Mouse (Mus musculus) fibroblast of lung, adult 2 months (primary cell): ENCODE results near the gene Oxnad1.
"Not testable (repeated sequence)": the region's sequence is repeated elsewhere in the genome, so short reads cannot be mapped to it uniquely, and the experiment has no call there.

Experiments
- DNase-seq: peaks from one replicate; pipeline ENCODE4 v3.0.0-alpha.2; 2011; ENCODE audit warnings: low read depth

The Oxnad1 gene

DNA sequence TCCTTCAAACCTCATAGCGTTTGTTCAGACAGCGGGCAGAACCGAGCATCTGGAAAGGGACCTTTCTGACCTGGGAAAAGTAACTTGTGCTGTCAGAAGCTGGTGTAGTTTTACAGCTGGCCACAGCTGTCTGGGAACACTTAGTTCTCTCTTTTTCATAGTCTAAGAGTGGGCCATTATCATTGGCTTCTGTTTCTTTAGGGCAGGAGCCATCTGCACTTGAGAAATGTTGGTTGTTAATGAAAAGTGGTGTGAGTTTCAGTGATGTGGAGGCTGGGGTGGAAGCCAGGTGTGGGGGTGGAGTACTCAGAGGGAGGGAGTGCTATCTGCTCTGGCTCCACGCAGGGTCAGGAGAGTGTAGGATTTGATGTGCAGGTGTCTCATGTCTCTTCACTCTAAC is 6.0 kb downstream of the Oxnad1 start:
- no peak for DNase-seq

DNA sequence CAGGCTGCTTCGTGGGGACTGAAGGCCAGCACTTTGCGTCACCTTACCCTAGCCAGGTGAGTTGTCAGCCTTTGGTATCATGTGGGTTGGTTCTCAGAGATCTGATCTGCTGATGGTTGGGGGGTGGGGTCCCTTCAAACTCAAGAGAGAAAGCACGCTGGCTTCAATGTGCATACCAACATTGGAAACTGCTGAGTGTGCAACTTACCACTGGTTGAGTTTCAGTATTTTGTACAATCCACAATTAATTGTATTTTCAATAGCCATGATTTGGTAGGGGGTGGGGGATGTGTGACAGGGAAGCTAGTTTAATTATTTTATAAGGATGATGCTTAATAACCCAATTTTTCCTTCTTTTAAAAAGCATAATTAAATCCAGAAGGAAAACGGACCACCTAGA is 6.5 kb downstream of the Oxnad1 start:
- DNase-seq = no peak

- DNase-seq = no peak
Measured at GRCm38 (mm10) chr14:32093018-32093417, 7.8 kb downstream of the Oxnad1 start.

GRCm38 (mm10) chr14:32093500-32094117 is 8.4 kb downstream of the Oxnad1 start:
- no peak for DNase-seq

DNA sequence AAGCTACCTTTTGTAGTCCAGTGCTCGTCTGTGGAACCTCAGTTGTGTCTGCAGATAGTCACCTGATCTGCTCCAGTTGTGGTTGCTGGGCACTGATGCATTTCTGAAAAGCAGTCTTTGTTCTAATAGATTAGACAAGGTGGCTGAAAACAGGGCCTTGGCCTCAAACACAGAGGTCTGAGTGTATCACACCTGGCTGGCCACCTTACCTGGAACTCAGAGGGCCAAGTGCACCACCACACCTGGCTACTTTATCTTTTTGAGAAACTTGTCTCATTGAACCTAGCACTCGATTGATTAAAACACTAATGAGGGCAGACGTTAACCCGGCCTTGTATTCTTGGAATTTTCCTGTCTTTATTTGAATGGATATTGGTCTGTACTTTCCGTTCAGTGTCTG is 10.5 kb downstream of the Oxnad1 start:
- DNase-seq = no peak

DNA sequence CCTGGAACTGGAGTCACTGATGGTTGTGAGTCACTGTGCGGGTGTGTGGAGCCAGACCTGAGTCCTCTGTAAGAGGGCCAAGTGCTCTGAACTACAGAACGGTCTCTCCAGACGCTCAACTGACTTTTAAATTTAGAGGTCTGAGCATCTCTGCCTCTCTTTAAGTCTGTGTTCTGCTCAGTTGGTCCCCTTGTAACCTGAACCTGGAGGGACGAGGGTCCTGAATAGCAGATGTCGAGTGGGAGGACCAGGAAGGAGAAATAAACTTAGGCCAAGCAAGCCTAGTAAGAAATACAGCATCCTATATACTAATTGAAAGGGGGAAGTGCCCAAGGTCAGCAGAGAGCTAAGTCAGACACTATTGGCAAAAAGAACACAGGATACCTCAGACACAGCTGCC is 11.6 kb downstream of the Oxnad1 start:
- no peak for DNase-seq

GRCm38 (mm10) chr14:32097691-32098090 is 12.5 kb downstream of the Oxnad1 start:
- DNase-seq = no peak

DNA sequence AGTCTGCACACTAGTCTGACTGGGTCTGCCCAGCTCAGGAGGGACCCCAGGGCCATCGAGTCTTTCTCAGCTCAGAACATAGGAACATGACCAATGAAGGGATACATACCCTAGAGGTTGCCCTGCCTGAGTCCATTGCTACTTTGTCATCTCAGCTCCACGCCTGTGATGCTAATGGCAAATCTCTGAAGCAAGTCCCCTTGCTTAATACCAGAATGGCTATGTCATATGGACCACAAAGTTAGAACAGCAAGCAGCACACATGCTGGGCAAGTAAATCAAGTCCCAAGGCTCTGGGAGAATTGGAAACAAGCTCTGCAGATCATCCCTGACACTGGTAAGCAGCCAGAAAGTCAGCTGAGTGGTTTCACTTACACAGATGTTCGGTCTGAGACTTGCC is 13.8 kb downstream of the Oxnad1 start:
- DNase-seq = no peak

- DNase-seq = no peak
Measured at GRCm38 (mm10) chr14:32103556-32103955, 18.4 kb downstream of the Oxnad1 start.

DNA sequence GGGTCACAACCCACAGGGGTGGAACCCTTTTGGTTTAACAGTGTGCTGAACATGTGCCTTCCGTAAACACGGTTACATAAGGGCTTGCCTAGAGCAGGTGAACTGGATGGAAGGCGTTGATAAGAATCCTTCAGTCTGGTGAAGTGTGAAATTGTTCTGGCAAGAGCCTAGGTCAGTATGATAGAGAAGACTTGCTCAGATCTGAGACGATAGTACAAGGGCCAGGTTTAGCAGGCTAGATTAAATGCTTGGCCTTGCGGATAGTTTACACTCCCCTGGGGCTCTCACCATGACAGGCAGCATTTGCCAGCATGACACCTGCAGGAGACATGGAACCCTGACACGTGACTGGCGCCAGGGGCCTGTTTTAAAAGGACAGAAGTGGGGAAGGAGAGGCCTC is 20.5 kb downstream of the Oxnad1 start:
- no peak for DNase-seq

GRCm38 (mm10) chr14:32106911-32107310 is 21.7 kb downstream of the Oxnad1 start:
- DNase-seq = no peak

GRCm38 (mm10) chr14:32112124-32112523 is 26.9 kb downstream of the Oxnad1 start:
- not testable (repeated sequence) for DNase-seq

DNA sequence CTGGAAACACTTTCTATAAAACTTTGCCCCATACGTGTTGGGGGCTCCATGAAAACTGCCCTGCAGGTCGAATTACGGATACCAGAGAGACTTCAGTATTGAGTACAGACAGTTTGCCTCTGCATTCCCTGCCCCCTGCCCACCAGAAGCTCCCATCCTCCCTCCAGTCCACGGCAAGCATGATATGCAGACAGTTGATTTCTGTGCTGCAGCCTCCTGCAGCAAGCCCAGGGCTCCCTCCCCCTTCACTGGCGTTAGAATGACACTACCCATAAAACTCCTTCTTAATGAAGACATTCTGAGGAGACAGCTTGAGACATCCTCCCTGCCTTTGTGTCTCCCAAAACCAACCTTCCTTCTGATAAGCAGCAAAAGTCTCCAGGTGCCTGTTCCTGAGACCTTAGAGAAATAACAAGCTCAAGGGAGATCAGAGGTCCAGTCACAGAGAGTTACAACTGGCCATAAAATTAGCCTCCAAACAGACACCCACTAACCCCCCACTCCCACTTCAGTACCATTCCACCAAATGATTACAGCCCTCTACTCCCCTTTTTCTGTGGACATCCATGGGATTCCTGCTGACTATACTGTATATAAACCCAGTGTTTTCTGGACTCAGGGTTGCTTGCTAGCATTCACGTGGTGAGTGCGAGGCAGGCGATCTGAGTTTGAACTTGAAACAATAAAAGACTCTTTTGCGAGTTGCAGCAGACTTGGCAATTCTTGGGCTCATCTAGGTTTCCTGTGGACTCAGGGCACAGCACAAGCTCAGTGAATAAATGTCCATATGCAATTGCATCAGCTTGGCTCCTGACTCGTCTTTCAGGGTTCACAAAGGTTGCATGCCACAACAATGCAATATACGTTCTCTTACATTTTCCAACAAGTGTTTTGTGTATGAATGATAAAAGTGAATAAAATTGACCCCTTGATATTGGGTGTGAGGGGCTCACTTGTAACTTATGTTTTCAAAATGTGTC is 36.1 kb downstream of the Oxnad1 start:
- DNase-seq = no peak

DNA sequence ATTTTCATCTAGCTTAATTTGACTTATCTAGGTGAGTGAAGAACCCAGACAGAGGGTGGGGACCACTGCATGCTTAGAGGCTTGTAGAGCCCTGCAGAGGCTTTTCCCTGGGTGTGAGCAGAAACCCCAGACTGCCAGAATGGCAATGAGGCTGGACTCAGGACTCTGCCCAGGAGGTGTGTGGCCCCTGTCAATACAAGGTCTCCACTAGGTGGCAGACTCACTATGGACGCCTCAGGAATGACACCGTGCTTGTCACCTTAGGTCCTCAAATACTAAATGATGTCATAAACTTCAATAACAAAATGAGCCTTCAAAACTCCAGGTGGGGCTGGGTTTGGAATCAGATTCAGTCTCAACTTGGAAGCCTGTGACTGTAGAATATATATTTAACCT is 36.7 kb downstream of the Oxnad1 start:
- no peak for DNase-seq

DNA sequence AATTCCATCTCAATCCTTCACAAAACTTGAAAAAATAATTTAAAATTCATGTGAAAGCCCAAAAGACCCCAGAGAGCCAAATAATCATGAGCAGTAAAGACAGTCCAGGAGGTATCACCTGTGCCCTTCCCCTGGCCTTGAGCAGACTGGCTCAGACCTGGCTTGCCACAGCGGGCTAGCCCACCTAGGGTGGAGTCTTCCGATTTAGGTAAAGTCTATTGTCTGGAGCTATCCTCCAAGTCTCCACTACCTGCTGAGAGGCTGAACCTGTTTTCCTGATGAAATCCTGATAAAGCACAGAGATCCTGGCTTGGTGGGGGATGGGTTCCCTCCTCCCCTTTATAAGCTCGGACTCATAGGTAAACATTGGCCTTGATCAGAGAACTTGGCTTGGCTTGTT is 39.1 kb downstream of the Oxnad1 start:
- DNase-seq = no peak

DNA sequence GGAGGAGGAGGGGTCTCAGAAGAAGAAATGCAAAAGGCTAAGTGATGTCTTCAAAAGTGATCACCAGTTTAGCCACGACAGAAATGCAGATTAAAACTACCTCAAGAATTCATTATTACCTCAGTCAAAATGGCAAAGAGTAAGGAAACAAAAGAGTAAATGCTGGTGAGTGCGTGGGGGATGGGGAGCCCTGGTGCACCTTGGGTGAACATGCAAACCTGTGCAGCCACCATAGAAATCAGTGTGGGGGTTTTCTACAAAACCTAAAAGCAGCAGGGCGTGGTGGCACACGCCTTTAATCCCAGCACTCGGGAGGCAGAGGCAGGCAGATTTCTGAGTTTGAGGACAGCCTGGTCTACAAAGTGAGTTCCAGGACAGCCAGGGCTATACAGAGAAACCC is 40.1 kb downstream of the Oxnad1 start:
- not testable (repeated sequence) for DNase-seq

DNA sequence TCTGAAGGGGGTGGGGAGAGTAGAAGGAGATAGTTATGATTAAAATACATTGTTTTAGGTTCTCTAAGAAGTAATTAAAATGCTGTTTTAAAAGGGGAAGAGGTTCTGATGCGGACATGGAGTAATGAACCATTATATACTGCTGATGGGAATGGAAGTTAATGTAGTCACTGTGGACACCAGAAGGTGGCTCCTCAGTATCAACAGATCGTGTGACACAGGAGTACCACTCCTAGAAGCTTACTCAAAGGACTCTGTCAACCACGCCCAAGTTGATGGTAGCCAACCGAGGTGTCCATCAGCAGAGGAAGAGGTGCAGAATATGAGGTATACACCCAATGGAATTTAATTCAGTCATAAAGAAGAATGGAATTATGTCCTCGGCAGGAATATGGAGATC is 43.2 kb downstream of the Oxnad1 start:
- DNase-seq = no peak

DNA sequence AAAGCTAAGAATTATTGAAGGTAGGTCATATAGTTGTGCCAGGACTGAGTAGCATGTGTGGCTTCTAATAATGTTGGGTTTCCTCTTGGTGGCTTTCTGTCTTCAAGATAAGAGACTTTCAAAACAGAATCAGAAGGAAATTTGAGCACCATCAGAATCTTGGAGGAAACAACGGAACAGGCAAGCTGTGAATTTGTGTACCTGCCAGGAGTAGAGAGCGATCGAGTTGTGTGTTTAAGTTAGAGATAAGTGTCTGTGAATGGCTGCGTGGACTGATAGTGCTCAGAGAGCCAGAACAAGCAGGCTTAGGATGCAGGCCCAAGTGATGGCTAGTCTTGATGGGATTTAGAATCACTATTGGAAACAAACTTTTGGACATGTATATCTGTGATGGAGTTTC is 46.7 kb downstream of the Oxnad1 start:
- DNase-seq = no peak

DNA sequence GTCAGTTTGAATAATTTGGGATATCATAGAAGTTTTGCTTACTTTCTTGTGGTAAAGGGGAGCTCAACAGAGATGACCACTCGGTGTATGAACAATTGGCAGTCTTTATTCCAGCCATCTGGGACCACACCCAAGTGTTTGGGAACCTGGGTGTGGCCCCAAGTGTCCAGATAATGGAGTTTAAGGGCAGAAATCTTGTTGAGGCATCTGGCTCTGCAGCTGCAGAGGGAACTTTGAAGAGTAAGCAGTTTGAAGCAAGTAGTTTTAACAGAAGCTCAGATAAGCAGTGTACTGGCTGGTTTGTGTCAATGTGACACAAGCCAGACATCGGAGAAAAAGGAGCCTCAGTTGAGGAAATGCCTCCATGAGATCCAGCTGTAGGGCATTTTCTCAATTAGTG is 49.1 kb downstream of the Oxnad1 start:
- DNase-seq = no peak

- DNase-seq = not testable (repeated sequence)
Measured at GRCm38 (mm10) chr14:32136467-32136866, 51.3 kb downstream of the Oxnad1 start.

- DNase-seq = no peak
Measured at GRCm38 (mm10) chr14:32140359-32140965, 55.3 kb downstream of the Oxnad1 start.

- DNase-seq = no peak
Measured at GRCm38 (mm10) chr14:32141723-32142122, 56.5 kb downstream of the Oxnad1 start, which contains the start of gene Msmb. TSS of gene Msmb (plus strand) at chr14:32142023.

DNA sequence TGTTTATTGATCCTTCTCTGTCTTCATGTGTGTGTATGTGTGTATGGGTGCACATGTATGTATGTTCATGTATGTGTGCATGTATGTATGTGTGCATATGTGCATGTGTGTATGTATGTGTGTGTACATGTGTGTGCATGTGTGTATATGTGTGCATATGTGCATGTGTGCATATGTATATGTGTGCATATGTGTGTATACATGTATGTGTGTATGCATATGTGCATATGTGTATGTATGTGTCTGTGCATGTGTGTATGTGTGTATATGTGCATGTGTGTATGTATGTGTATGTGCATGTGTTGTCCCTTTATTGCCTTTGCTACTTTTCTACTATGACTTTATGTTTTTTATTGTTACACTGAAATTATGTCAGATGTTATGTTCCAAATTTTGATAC is 59.6 kb downstream of the Oxnad1 start:
- no peak for DNase-seq
